Mouse (Mus musculus): ENCODE data around the gene Olfr419. TPM values are rescaled to one million over a fixed set of nuclear protein-coding genes. Genes with fewer than 3 reads are reported as not detected.

The Olfr419 gene
- polyA plus RNA-seq (2012; rRNA removed), result not detected in 2 replicates

DNA sequence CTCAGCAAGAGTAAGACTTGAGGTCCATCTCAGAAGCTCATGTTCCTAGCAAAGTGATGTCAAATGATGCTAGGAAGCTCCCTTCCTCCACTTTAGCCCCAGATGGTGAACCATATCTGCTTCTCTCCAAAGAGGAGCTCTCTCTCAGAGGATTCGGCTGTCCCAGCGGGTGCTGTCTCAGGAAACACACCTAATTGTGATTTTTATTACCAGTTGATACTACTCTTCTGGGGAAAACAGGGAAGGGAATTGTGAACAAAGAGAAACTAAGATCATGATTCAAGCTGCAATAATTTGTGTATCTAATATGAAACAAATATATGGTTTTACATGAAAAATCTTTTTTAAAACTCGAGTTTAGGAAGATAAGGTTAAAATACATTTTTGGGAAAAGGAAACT lies at the start of gene Olfr419:
Gene Olfr419, minus strand, starts transcription at position 101 of the 400 bp plus-strand sequence.
- WGBS, result 81% methylated on average over 3 of the region's 3 CpGs
- Histone ChIP-seq H3K4me1 (replicated peaks; ENCODE audit: control insufficient read depth, insufficient read depth, low read length) (no peaks in the 10 kb centered on the region), H3K27me3 (ENCODE audit: control insufficient read depth, insufficient read depth, low read length) (no peaks in the 10 kb centered on the region), H3K36me3 (ENCODE audit: control insufficient read depth, insufficient read depth, low read length) (no peaks in the 10 kb centered on the region), H3K4me3 (ENCODE audit: control insufficient read depth, insufficient read depth, low read length) (no peak within 1 kb of the TSS), H3K27ac (ENCODE audit: control insufficient read depth, insufficient read depth, low read length) (no peak within 1 kb of the TSS)
- no peak for TF ChIP-seq CTCF (IDR thresholded peaks at IDR 0.05; ENCODE audit: borderline replicate concordance, control insufficient read depth, extremely low read depth, insufficient read depth, low read length, poor library complexity)
- no peak for TF ChIP-seq POLR2A (IDR thresholded peaks at IDR 0.05; ENCODE audit: control insufficient read depth, extremely low read depth, insufficient read depth, low read length, poor library complexity)
- DNase-seq, result no peak

DNA sequence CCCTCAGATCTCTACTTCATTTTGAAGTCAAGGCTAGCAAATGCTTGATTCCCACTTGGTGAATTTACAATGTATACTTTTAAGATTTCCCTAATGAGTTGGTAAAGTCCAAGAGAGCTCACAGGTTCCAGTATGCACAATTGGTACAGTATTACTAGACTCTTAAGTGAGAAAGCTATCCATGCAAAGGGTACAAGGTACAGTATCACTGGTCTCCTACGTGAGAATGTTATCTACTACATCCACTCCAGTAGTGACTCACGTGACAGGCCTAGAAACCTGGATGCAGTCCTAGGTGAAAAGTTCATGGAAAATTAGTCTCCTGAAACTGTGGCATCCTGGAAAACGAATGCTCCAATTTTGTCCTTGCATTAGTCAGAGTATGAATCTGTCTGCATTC lies 18.8 kb upstream of the Olfr419 start:
- no peak overlapping the region for H3K4me3 ChIP-seq (ENCODE audit: control insufficient read depth, insufficient read depth, low read length)
- TF ChIP-seq POLR2A (IDR thresholded peaks at IDR 0.05; ENCODE audit: control insufficient read depth, extremely low read depth, insufficient read depth, low read length, poor library complexity) (no peak), CTCF (IDR thresholded peaks at IDR 0.05; ENCODE audit: borderline replicate concordance, control insufficient read depth, extremely low read depth, insufficient read depth, low read length, poor library complexity) (no peak)
- 90% methylated on average over 3 of the region's 3 CpGs for WGBS

DNA sequence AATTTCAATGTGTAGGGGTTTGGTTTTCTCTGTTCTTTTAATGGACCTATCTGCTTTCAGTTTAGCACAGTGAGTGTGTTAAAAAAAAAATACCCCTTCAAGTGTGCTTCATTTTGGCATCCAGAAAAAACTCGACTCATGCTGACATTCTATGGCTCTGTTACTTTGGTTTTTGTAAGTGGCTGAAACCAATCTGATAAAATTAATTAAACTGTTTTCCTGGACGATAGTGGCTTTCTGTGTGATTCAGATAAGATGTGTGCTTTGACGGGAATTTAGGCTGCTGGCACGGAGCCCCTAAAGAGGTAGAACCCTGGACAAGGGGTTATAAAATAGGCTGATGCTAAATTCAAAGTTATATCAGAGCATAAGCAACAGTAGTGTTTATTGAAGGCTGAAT lies 17.3 kb upstream of the Olfr419 start:
- Histone ChIP-seq H3K36me3 (ENCODE audit: control insufficient read depth, insufficient read depth, low read length) (no peaks in the 10 kb centered on the region), H3K27ac (ENCODE audit: control insufficient read depth, insufficient read depth, low read length) (no peak overlapping the region), H3K4me1 (replicated peaks; ENCODE audit: control insufficient read depth, insufficient read depth, low read length) (no peaks in the 10 kb centered on the region), H3K4me3 (ENCODE audit: control insufficient read depth, insufficient read depth, low read length) (no peak overlapping the region), H3K27me3 (ENCODE audit: control insufficient read depth, insufficient read depth, low read length) (no peaks in the 10 kb centered on the region)
- no peak for TF ChIP-seq CTCF (IDR thresholded peaks at IDR 0.05; ENCODE audit: borderline replicate concordance, control insufficient read depth, extremely low read depth, insufficient read depth, low read length, poor library complexity)
- TF ChIP-seq POLR2A (IDR thresholded peaks at IDR 0.05; ENCODE audit: control insufficient read depth, extremely low read depth, insufficient read depth, low read length, poor library complexity), result no peak
- DNase-seq, result no peak
- WGBS, result 59% methylated on average over 4 of the region's 4 CpGs

More for the DNA sequence above, 18.8 kb upstream of the Olfr419 start:
- no peak for DNase-seq
- H3K36me3 ChIP-seq (ENCODE audit: control insufficient read depth, insufficient read depth, low read length), result no peaks in the 10 kb centered on the region
- no peaks in the 10 kb centered on the region for H3K4me1 ChIP-seq (replicated peaks; ENCODE audit: control insufficient read depth, insufficient read depth, low read length)
- H3K27me3 ChIP-seq (ENCODE audit: control insufficient read depth, insufficient read depth, low read length), result no peaks in the 10 kb centered on the region
- H3K27ac ChIP-seq (ENCODE audit: control insufficient read depth, insufficient read depth, low read length), result no peak overlapping the region

DNA sequence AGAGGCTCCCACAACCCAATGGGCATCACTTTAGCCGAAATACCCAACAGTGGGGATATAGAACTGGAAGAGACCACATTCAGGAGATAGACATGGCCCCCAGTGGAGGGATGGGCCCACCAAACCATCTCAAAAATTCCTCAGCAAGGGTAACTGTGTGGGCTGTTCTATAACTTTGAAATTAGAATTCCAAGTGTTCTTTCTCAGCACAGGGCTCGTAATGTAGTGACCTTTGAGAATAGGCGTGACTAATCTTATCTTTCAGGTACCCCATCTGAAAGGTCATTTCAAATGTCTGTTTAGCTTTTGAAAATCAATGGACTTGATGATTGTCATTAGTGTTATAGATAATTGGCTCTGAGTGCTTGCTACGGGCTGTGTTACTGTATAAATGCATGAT lies 16.0 kb upstream of the Olfr419 start:
- Histone ChIP-seq H3K36me3 (ENCODE audit: control insufficient read depth, insufficient read depth, low read length) (no peaks in the 10 kb centered on the region), H3K27me3 (ENCODE audit: control insufficient read depth, insufficient read depth, low read length) (no peaks in the 10 kb centered on the region), H3K4me3 (ENCODE audit: control insufficient read depth, insufficient read depth, low read length) (no peak overlapping the region), H3K27ac (ENCODE audit: control insufficient read depth, insufficient read depth, low read length) (no peak overlapping the region), H3K4me1 (replicated peaks; ENCODE audit: control insufficient read depth, insufficient read depth, low read length) (no peaks in the 10 kb centered on the region)
- TF ChIP-seq POLR2A (IDR thresholded peaks at IDR 0.05; ENCODE audit: control insufficient read depth, extremely low read depth, insufficient read depth, low read length, poor library complexity) (no peak), CTCF (IDR thresholded peaks at IDR 0.05; ENCODE audit: borderline replicate concordance, control insufficient read depth, extremely low read depth, insufficient read depth, low read length, poor library complexity) (no peak)
- no peak for DNase-seq
- WGBS, result 96% methylated on average over 4 of the region's 4 CpGs

DNA sequence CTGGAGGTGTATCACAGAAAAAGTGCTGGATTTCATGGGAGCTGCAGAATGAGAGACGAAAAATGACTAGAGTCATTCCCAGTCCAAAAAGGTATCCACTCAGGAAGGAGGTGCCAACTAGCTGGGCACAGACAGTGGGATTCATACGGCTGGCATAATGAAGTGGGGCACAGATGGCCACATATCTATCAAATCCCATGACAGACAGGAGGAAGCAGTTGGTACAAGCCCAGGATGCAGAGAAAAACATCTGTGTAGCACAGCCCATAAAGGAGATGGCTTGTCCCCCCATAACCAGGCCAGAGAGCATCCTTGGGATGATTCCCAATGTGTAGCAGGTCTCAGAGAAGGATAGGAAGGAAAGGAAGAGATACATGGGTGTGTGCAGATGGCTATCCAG lies 1.5 kb downstream of the Olfr419 start:
- H3K27ac ChIP-seq (ENCODE audit: control insufficient read depth, insufficient read depth, low read length), result no peak overlapping the region
- H3K27me3 ChIP-seq (ENCODE audit: control insufficient read depth, insufficient read depth, low read length), result no peaks in the 10 kb centered on the region
- WGBS, result 94% methylated on average over 2 of the region's 2 CpGs
- no peak overlapping the region for H3K4me3 ChIP-seq (ENCODE audit: control insufficient read depth, insufficient read depth, low read length)
- H3K4me1 ChIP-seq (replicated peaks; ENCODE audit: control insufficient read depth, insufficient read depth, low read length), result no peaks in the 10 kb centered on the region
- DNase-seq, result no peak
- no peaks in the 10 kb centered on the region for H3K36me3 ChIP-seq (ENCODE audit: control insufficient read depth, insufficient read depth, low read length)
- no peak for TF ChIP-seq CTCF (IDR thresholded peaks at IDR 0.05; ENCODE audit: borderline replicate concordance, control insufficient read depth, extremely low read depth, insufficient read depth, low read length, poor library complexity)
- TF ChIP-seq POLR2A (IDR thresholded peaks at IDR 0.05; ENCODE audit: control insufficient read depth, extremely low read depth, insufficient read depth, low read length, poor library complexity), result no peak

DNA sequence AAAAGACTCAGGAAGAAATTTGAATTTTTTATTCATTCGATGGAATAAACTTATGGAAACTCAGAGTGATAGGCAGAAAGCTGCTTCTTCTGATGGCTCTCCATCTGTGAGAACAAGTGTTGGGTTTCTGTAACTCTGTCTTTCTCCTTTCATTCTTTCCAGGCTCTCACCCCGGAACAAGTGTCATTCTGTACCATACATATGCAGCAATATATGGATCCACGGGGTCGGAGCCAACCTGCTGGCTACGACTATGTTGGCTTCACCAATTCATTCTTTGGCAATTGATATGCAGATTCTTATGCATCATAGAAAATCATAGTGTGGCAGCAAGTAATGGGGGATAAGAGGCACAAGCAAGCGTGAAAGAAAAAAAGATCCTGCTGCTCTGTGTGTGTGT lies 4.7 kb downstream of the Olfr419 start:
- Histone ChIP-seq H3K27me3 (ENCODE audit: control insufficient read depth, insufficient read depth, low read length) (no peaks in the 10 kb centered on the region), H3K27ac (ENCODE audit: control insufficient read depth, insufficient read depth, low read length) (no peak overlapping the region), H3K36me3 (ENCODE audit: control insufficient read depth, insufficient read depth, low read length) (no peaks in the 10 kb centered on the region), H3K4me1 (replicated peaks; ENCODE audit: control insufficient read depth, insufficient read depth, low read length) (no peaks in the 10 kb centered on the region), H3K4me3 (ENCODE audit: control insufficient read depth, insufficient read depth, low read length) (no peak overlapping the region)
- DNase-seq, result no peak
- TF ChIP-seq POLR2A (IDR thresholded peaks at IDR 0.05; ENCODE audit: control insufficient read depth, extremely low read depth, insufficient read depth, low read length, poor library complexity) (no peak), CTCF (IDR thresholded peaks at IDR 0.05; ENCODE audit: borderline replicate concordance, control insufficient read depth, extremely low read depth, insufficient read depth, low read length, poor library complexity) (no peak)
- WGBS, result 96% methylated on average over 6 of the region's 6 CpGs

DNA sequence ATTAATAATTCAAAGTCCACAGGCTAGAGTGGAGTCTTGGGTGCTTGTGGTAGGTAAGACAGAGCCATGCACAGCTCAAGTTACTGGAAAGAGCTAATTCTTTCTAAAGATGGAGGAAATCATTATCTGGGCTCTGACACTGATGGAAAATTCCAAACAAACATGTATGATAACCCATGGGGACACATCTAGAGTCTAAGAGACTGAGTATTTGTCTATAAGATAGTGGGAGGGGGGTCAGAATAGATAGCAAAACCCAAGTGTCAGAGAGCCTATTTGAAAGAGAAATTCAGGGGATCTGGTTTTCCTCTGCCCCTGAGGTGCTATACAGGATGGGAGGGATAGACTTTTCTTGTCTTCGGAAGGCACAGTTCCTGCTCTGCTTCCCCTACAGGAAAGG lies 5.8 kb downstream of the Olfr419 start:
- H3K27me3 ChIP-seq (ENCODE audit: control insufficient read depth, insufficient read depth, low read length), result no peaks in the 10 kb centered on the region
- WGBS, result 97% methylated on average over 1 of the region's 1 CpGs
- H3K36me3 ChIP-seq (ENCODE audit: control insufficient read depth, insufficient read depth, low read length), result no peaks in the 10 kb centered on the region
- H3K27ac ChIP-seq (ENCODE audit: control insufficient read depth, insufficient read depth, low read length), result no peak overlapping the region
- no peak for TF ChIP-seq CTCF (IDR thresholded peaks at IDR 0.05; ENCODE audit: borderline replicate concordance, control insufficient read depth, extremely low read depth, insufficient read depth, low read length, poor library complexity)
- TF ChIP-seq POLR2A (IDR thresholded peaks at IDR 0.05; ENCODE audit: control insufficient read depth, extremely low read depth, insufficient read depth, low read length, poor library complexity), result no peak
- no peaks in the 10 kb centered on the region for H3K4me1 ChIP-seq (replicated peaks; ENCODE audit: control insufficient read depth, insufficient read depth, low read length)
- no peak overlapping the region for H3K4me3 ChIP-seq (ENCODE audit: control insufficient read depth, insufficient read depth, low read length)
- no peak for DNase-seq
